Mouse (Mus musculus) liver, embryonic 14.5 days (tissue): ENCODE results near the gene Ccdc134.
"Not testable (repeated sequence)": the region's sequence is repeated elsewhere in the genome, so short reads cannot be mapped to it uniquely, and the experiment has no call there.

ENCODE experiments used
- CTCF ChIP-seq: IDR thresholded peaks from 2 replicates; pipeline ENCODE4 v1.5.1; 2016; ENCODE audit warnings: antibody characterized with exemption, low read depth, control low read depth
- EP300 ChIP-seq: IDR thresholded peaks from 2 replicates; pipeline ENCODE4 v1.6.1; 2016; ENCODE audit warnings: antibody characterized with exemption, low read depth

DNA sequence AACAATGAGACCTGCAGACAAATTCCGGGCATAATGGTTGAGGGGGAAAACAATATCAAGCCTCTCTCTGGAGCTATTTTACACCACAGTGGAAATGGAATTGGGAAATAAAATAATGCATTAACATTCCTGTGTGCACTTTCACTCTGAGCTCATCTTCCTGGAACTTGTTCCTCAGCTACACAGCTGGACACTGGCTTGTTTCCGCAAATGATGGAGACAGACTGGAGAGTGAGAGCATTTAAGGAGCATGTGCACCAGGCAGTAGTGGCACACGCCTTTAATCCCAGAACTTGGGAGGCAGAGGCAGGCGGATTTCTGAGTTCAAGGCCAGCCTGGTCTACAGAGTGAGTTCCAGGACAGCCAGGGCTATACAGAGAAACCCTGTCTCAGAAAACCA, 1.0 kb upstream of the Ccdc134 start:
- TF ChIP-seq CTCF, EP300: not testable (repeated sequence)
